17 mouse cellular contexts compared by ENCODE assay signal in the genomic region with DNA sequence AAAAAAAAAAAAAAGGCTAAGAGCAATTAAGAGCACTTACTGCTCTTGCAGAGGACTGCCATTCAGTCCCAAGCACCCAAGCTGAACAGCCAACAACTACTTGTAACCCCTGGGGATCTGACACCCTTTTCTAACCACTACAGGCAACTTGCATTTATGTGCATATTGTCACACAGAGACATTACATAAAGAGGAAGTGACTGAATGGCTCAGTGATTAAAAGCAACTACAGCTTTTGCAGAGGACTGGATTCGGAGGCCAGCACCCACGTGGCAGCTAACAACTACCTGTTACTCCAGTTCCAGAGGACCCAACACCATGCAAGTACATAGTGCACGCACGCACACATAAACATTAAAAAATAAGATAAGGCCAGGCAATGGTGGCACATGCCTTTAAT. TPM values are rescaled to one million over a fixed set of nuclear protein-coding genes. Genes with fewer than 3 reads are reported as not detected.
DNase-seq lines count a peak whose midpoint lies in the region; ATAC-seq lines count a peak whose summit lies in the region.
"Had no signal": no experiment of that assay in that cellular context is flagged by ENCODE, and none has a peak within 500 bp of the region (broad histone marks: within the 10 kb centered on the region; RNA-seq: fewer than 3 reads in every experiment).

No protein-coding gene starts in this region.

- peak; percentile 77 for ATAC-seq in common myeloid progenitor, adult 5-6 weeks (replicated peaks; ENCODE audit: low read depth, poor library complexity, severe bottlenecking)
- peak; percentile 95 for ATAC-seq in neutrophil, adult 5-6 weeks (ENCODE audit: extremely low read depth, insufficient number of reproducible peaks, low FRiP score, poor library complexity, severe bottlenecking)
- ATAC-seq: forebrain, postnatal 0 days; intestine, postnatal 0 days; midbrain, embryonic 13.5 days had no signal

- DNase-seq in A20 (ENCODE audit: low read depth, low spot score) (peak; percentile 83), ES-CJ7 (ENCODE audit: low read depth, low spot score) (peak; percentile 33)
- no peak for DNase-seq in thymus, adult 18-20 months
- DNase-seq in cerebellum, adult 11 months, result no peak
- no peak for DNase-seq in left cerebral cortex, adult 11 months (ENCODE audit: low spot score)
- DNase-seq: adrenal gland, postnatal 25 days; cerebellum, adult 9-11 months; forebrain, postnatal 0 days; gastrocnemius, adult 2 months; heart, postnatal 10 days; kidney, postnatal 25 days; right cerebral cortex, postnatal 14 days; thymus, adult 2 months had no signal

RNA-seq across cellular contexts. Expression of gene Ehmt1, which starts 8.9 kb away (rescaled TPM):
- total RNA-seq in common myeloid progenitor, adult 5-6 weeks (2017), result 83.6 and 139 TPM in 2 replicates
- 109 and 118 TPM in 2 replicates for total RNA-seq in neutrophil, adult 5-6 weeks (2017)

RNA-seq across cellular contexts. Expression of gene Arrdc1, which starts 24.6 kb away (rescaled TPM):
- 59.6 and 102 TPM in 2 replicates for total RNA-seq in common myeloid progenitor, adult 5-6 weeks (2017)
- total RNA-seq in neutrophil, adult 5-6 weeks (2017), result 163 and 167 TPM in 2 replicates

RNA-seq across cellular contexts. Expression of gene Zmynd19, which starts 39.1 kb away (rescaled TPM):
- 55.2 and 55.5 TPM in 2 replicates for total RNA-seq in common myeloid progenitor, adult 5-6 weeks (2017)
- total RNA-seq in neutrophil, adult 5-6 weeks (2017), result 3.6 and 4.5 TPM in 2 replicates

RNA-seq across cellular contexts. Expression of gene Dph7, which starts 51.7 kb away (rescaled TPM):
- 17.4 and 21.8 TPM in 2 replicates for total RNA-seq in common myeloid progenitor, adult 5-6 weeks (2017)
- total RNA-seq in neutrophil, adult 5-6 weeks (2017), result 10.1 and 11.3 TPM in 2 replicates

Comparison
In these comparisons a context has a peak if more than half of its experiments do, and no peak if none do; other contexts are left out.
1. DNase-seq: peak in A20 (single experiment) and ES-CJ7 (single experiment); none in thymus, adult 18-20 months (0 of 2), cerebellum, adult 11 months (single experiment) and left cerebral cortex, adult 11 months (single experiment).
2. RNA of gene Zmynd19, which starts 39.1 kb away (total RNA-seq): 55.2 to 55.5 TPM in common myeloid progenitor, adult 5-6 weeks; 3.6 to 4.5 TPM in neutrophil, adult 5-6 weeks; every median in the first group is over 10 times any median in the second.